Mouse (Mus musculus) hindbrain, embryonic 16.5 days (tissue): ENCODE measurements at regions not wholly inside any gene's neighbourhood (a gene's known extent, or its start where the extent isn't known, plus 50 kb on each side); places are given as distances from the start of the nearest gene placed in this dataset.

Experiments used
- ATAC-seq: fragments of 200-750 bp; cut with Nextera tagmentation; 2 replicates; pipeline ENCODE4 v1.8.0; 2017; ENCODE audit warnings: moderate TSS enrichment, moderate library complexity
- H3K27ac ChIP-seq: fragments of 300-500 bp; sonication (generic); 2 replicates; pipeline ENCODE4 v1.5.1; 2014; ENCODE audit warnings: low read depth, mild to moderate bottlenecking, control low read depth, low read length, moderate library complexity
- H3K27me3 ChIP-seq: fragments of 300-500 bp; sonication (generic); replicated peaks from 2 replicates; pipeline ENCODE4 v1.6.1; 2014; ENCODE audit warnings: low read length; ENCODE audit not compliant: control insufficient read depth, insufficient read depth
- H3K36me3 ChIP-seq: fragments of 300-500 bp; sonication (generic); 2 replicates; pipeline ENCODE4 v1.6.1; 2014; ENCODE audit warnings: mild to moderate bottlenecking, low read length, moderate library complexity, mixed read lengths; ENCODE audit not compliant: control insufficient read depth, insufficient read depth
- H3K4me1 ChIP-seq: fragments of 300-500 bp; sonication (generic); 2 replicates; pipeline ENCODE4 v1.6.1; 2014; ENCODE audit warnings: low read depth, low read length; ENCODE audit not compliant: control insufficient read depth, insufficient read depth
- H3K4me2 ChIP-seq: fragments of 300-500 bp; sonication (generic); 2 replicates; pipeline ENCODE4 v1.6.1; 2014; ENCODE audit warnings: mild to moderate bottlenecking, low read length, control low read depth, moderate library complexity
- H3K4me3 ChIP-seq: fragments of 300-500 bp; sonication (generic); 2 replicates; pipeline ENCODE4 v1.5.1; 2014; ENCODE audit warnings: mild to moderate bottlenecking, low read length, control low read depth, moderate library complexity
- H3K9ac ChIP-seq: fragments of 300-500 bp; sonication (generic); 2 replicates; pipeline ENCODE4 v1.6.1; 2014; ENCODE audit warnings: low read depth, mild to moderate bottlenecking, control low read depth, low read length, moderate library complexity
- H3K9me3 ChIP-seq: fragments of 300-500 bp; sonication (generic); 2 replicates; pipeline ENCODE4 v1.6.1; 2014; ENCODE audit warnings: mild to moderate bottlenecking, low read length, moderate library complexity; ENCODE audit not compliant: control insufficient read depth
- WGBS: fragments of 180-500 bp; shearing (Covaris S2); extraction: QIAGEN DNeasy Blood & Tissue Kit; methylation state at CpG from one replicate; pipeline ENCODE4 v1.1.7; 2014; 5-methylcytosine and 5-hydroxymethylcytosine counted together

- H3K9ac ChIP-seq, result no peak overlapping the region
- H3K27ac ChIP-seq, result no peak overlapping the region
- H3K9me3 ChIP-seq, result no peaks in the 10 kb centered on the region
- WGBS, result 49% methylated on average over 1 of the region's 1 CpGs
- no peaks in the 10 kb centered on the region for H3K27me3 ChIP-seq
- H3K4me3 ChIP-seq, result no peak overlapping the region
- no peaks in the 10 kb centered on the region for H3K4me1 ChIP-seq
- ATAC-seq, result no peak
- no peak overlapping the region for H3K4me2 ChIP-seq
- no peaks in the 10 kb centered on the region for H3K36me3 ChIP-seq
Measured at GRCm38 (mm10) chr3:140933156-140933555, 279.0 kb downstream of the Pdha2 start.

DNA sequence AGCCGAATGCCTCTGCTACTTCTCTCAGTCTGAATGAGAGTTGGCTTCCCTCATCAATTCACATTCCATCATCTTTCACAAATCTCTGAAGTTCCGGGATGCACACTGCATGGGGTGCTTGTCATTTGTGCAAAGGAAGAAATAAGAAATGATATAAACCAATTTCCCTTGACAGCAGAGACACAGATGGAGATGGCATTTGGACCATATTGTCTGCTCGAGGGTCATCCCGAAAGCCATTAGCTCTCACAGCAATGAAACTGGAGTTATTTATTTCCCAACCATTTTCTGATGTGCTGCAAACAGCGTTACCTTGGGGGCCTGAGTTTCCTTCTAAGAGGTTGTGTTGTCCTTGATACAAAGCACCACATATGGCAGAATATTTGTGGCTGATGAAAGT, 285.5 kb downstream of the Pdha2 start:
- no peak overlapping the region for H3K4me2 ChIP-seq
- no peak for ATAC-seq
- H3K36me3 ChIP-seq, result no peaks in the 10 kb centered on the region
- no peak overlapping the region for H3K4me3 ChIP-seq
- H3K27ac ChIP-seq, result no peak overlapping the region
- H3K9ac ChIP-seq, result no peak overlapping the region
- no peaks in the 10 kb centered on the region for H3K9me3 ChIP-seq
- 72% methylated on average over 5 of the region's 5 CpGs for WGBS
- H3K27me3 ChIP-seq, result no peaks in the 10 kb centered on the region
- H3K4me1 ChIP-seq, result no peaks in the 10 kb centered on the region

DNA sequence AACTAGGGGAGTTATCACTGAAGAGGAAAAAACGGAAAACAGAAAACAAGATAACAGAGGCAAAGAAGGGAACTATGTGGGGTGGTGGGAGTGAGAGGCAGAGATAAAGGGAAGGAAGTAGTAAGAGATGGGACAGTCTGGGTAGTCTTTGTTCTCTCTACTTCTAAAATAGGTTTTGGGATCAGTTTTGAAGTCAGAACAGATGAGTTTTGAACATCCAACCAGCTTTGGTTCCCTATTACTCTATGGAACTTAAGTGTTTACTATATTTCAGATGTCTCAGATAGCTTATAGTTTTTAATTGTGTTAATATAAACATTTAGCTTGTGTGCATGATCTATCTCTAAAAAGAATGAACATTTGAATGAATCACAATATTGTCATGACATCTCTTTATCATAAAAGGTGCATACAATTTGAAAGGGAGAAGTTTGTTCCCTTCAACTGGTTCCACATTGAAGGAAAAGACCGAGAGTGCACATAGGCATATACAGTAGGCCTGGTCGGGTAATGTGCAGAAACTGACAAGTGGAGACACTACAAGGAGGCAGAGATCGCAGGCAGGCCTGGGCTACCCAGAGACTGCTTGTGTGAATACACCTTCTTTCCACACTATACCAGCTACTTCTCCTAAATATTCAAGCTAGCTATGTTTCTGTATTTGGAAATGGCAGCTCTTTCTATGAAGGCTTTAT, 335.8 kb downstream of the Pdha2 start:
- Histone ChIP-seq H3K27ac (no peak overlapping the region), H3K9ac (no peak overlapping the region), H3K27me3 (no peaks in the 10 kb centered on the region), H3K4me2 (no peak overlapping the region), H3K9me3 (no peaks in the 10 kb centered on the region), H3K36me3 (no peaks in the 10 kb centered on the region), H3K4me1 (no peaks in the 10 kb centered on the region), H3K4me3 (no peak overlapping the region)
- WGBS, result 89% methylated on average over 4 of the region's 4 CpGs
- ATAC-seq, result no peak

DNA sequence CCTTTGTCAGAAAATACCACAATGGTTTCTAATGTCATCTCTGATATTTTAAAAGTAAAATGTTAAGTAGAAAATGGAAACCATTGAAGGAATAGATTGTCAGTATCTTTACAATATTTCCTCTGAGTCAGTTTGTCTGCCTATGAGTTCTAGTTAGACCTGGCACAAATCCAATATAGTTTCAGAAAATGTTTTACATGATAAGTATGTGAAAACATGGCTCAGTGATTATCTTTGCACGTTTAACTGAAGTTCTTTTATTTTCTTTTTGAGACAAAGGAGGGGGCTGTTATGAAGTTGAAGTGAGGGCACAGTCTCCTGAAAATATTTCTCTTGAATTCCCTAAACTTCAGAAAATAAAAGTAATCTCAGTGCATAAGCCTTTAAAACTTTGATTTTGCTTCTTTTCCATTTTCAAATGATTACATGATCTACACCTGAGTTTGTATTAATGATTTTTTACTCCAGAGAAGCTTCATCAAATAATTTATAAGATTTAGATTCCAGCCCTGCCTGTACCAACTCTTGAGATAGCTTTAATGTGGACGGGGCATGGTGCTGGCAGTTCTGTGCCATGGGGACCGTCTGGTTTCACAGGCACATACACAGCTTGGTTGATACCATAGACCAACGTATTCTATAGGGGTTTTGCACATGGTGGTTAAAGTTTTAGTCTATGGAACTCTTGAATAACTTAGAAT, 336.5 kb downstream of the Pdha2 start:
- no peak overlapping the region for H3K4me2 ChIP-seq
- no peaks in the 10 kb centered on the region for H3K4me1 ChIP-seq
- no peak for ATAC-seq
- no peak overlapping the region for H3K4me3 ChIP-seq
- 82% methylated on average over 4 of the region's 4 CpGs for WGBS
- no peaks in the 10 kb centered on the region for H3K9me3 ChIP-seq
- no peak overlapping the region for H3K9ac ChIP-seq
- H3K27me3 ChIP-seq, result no peaks in the 10 kb centered on the region
- H3K27ac ChIP-seq, result no peak overlapping the region
- no peaks in the 10 kb centered on the region for H3K36me3 ChIP-seq

- H3K4me1 ChIP-seq, result no peaks in the 10 kb centered on the region
- 84% methylated on average over 9 of the region's 9 CpGs for WGBS
Measured at GRCm38 (mm10) chr3:140874070-140874895, 337.9 kb downstream of the Pdha2 start.

DNA sequence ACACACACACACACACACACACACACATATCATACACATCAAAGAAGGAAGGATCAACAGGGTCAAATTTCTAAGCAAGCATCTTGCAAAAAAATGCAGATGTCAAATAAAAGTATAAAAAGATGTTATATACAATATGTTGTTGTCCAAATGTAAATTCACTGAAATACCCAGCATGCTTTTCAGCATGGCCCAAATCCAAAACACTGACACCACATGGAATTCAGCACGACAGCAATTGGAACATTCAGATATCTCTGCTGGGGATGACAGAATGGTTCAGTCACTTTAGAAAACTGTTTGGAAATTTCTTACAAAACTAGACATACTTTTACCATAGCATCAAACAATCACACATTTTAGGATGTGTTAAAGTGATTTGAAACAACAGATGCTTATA, 339.6 kb downstream of the Pdha2 start:
- H3K4me3 ChIP-seq, result no peak overlapping the region
- no peak overlapping the region for H3K27ac ChIP-seq
- H3K9me3 ChIP-seq, result no peaks in the 10 kb centered on the region
- WGBS, result 41% methylated on average over 1 of the region's 1 CpGs
- H3K36me3 ChIP-seq, result no peaks in the 10 kb centered on the region
- no peaks in the 10 kb centered on the region for H3K27me3 ChIP-seq
- no peak overlapping the region for H3K4me2 ChIP-seq
- ATAC-seq, result no peak
- H3K9ac ChIP-seq, result no peak overlapping the region
- H3K4me1 ChIP-seq, result no peaks in the 10 kb centered on the region

More at GRCm38 (mm10) chr3:140874070-140874895, 337.9 kb downstream of the Pdha2 start:
- Histone ChIP-seq H3K4me2 (no peak overlapping the region), H3K36me3 (no peaks in the 10 kb centered on the region), H3K9me3 (no peaks in the 10 kb centered on the region), H3K27me3 (no peaks in the 10 kb centered on the region), H3K27ac (no peak overlapping the region), H3K9ac (no peak overlapping the region), H3K4me3 (no peak overlapping the region)
- no peak for ATAC-seq

GRCm38 (mm10) chr3:140871261-140871660, 340.9 kb downstream of the Pdha2 start:
- ATAC-seq, result no peak
- Histone ChIP-seq H3K27me3 (no peaks in the 10 kb centered on the region), H3K4me3 (no peak overlapping the region), H3K4me1 (no peaks in the 10 kb centered on the region), H3K36me3 (no peaks in the 10 kb centered on the region), H3K9ac (no peak overlapping the region), H3K4me2 (no peak overlapping the region), H3K27ac (no peak overlapping the region), H3K9me3 (no peaks in the 10 kb centered on the region)
- 92% methylated on average over 2 of the region's 2 CpGs for WGBS

DNA sequence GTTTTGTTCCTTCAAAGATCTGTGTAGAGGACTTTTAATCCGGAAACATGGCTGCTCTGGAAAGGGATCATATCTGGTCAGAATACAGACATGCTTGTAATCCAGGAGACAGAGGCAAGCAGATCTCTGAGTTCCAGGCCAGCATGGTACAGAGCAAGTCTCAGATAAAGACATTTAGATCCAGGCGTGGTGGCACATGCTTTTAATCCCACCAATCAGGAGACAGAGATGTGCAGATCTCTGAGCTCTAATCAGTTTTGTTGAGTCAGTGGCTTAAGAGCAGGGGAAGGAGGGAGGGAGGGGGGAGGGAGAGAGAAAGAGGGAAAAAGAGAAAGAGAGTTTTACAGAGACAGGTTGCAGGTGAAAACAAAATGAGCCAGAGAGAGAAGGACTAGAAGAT, 372.0 kb downstream of the Pdha2 start:
- H3K4me1 ChIP-seq, result no peaks in the 10 kb centered on the region
- H3K27ac ChIP-seq, result no peak overlapping the region
- WGBS, result 79% methylated on average over 2 of the region's 2 CpGs
- ATAC-seq, result no peak
- H3K4me2 ChIP-seq, result no peak overlapping the region
- H3K9ac ChIP-seq, result no peak overlapping the region
- no peaks in the 10 kb centered on the region for H3K9me3 ChIP-seq
- no peaks in the 10 kb centered on the region for H3K27me3 ChIP-seq
- no peaks in the 10 kb centered on the region for H3K36me3 ChIP-seq
- no peak overlapping the region for H3K4me3 ChIP-seq

- Histone ChIP-seq H3K4me1 (no peaks in the 10 kb centered on the region), H3K9ac (no peak overlapping the region), H3K4me2 (no peak overlapping the region), H3K36me3 (no peaks in the 10 kb centered on the region), H3K9me3 (no peaks in the 10 kb centered on the region), H3K4me3 (no peak overlapping the region), H3K27ac (no peak overlapping the region), H3K27me3 (no peaks in the 10 kb centered on the region)
- 78% methylated on average over 2 of the region's 2 CpGs for WGBS
- no peak for ATAC-seq
Measured at GRCm38 (mm10) chr3:140837976-140838581, 374.1 kb downstream of the Pdha2 start.
